Mouse (Mus musculus): ENCODE results near the gene Slc22a21. TPM values are rescaled to one million over a fixed set of nuclear protein-coding genes. Genes with fewer than 3 reads are reported as not detected.
"Not testable (repeated sequence)": the region's sequence is repeated elsewhere in the genome, so short reads cannot be mapped to it uniquely, and the experiment has no call there.

Gene Slc22a21
- polyA plus RNA-seq, 1 experiment from 2014 or later, result 2.6 TPM

- H3K27me3 ChIP-seq (ENCODE audit: control insufficient read depth, insufficient read depth, low read length); H3K9me3 ChIP-seq (ENCODE audit: control insufficient read depth, low read length); H3K4me2 ChIP-seq (ENCODE audit: low read depth, severe bottlenecking); H3K36me3 ChIP-seq (ENCODE audit: control insufficient read depth, insufficient read depth, low read length); H3K9ac ChIP-seq (ENCODE audit: low read length); H3K27ac ChIP-seq (replicated peaks; ENCODE audit: low read depth, low read length); H3K4me3 ChIP-seq (ENCODE audit: low read depth, low read length); H3K4me1 ChIP-seq (ENCODE audit: control insufficient read depth, insufficient read depth, low read length); DNase-seq (ENCODE audit: low spot score); ATAC-seq (ENCODE audit: insufficient number of reproducible peaks, low FRiP score, low TSS enrichment, low read depth): not testable (repeated sequence)
- no CpG with 5 or more reads among the region's 3 CpGs for WGBS
Measured at GRCm38 (mm10) chr11:53950133-53950532, 30.0 kb downstream of the Slc22a21 start.

- H3K9me3 ChIP-seq (ENCODE audit: control insufficient read depth, low read length); H3K4me3 ChIP-seq (ENCODE audit: low read depth, low read length); H3K27me3 ChIP-seq (ENCODE audit: control insufficient read depth, insufficient read depth, low read length); H3K9ac ChIP-seq (ENCODE audit: low read length); H3K36me3 ChIP-seq (ENCODE audit: control insufficient read depth, insufficient read depth, low read length); ATAC-seq (ENCODE audit: insufficient number of reproducible peaks, low FRiP score, low TSS enrichment, low read depth); H3K27ac ChIP-seq (replicated peaks; ENCODE audit: low read depth, low read length); H3K4me1 ChIP-seq (ENCODE audit: control insufficient read depth, insufficient read depth, low read length); H3K4me2 ChIP-seq (ENCODE audit: low read depth, severe bottlenecking); DNase-seq (ENCODE audit: low spot score): not testable (repeated sequence)
- WGBS, result 79% methylated on average over 4 of the region's 4 CpGs
Measured at GRCm38 (mm10) chr11:53931944-53932318, 48.2 kb downstream of the Slc22a21 start.

GRCm38 (mm10) chr11:53931091-53931943, 48.8 kb downstream of the Slc22a21 start:
- H3K9me3 ChIP-seq (ENCODE audit: control insufficient read depth, low read length), result no peaks in the 10 kb centered on the region
- no peaks in the 10 kb centered on the region for H3K4me1 ChIP-seq (ENCODE audit: control insufficient read depth, insufficient read depth, low read length)
- H3K9ac ChIP-seq (ENCODE audit: low read length), result no peak overlapping the region
- no peak for ATAC-seq (ENCODE audit: insufficient number of reproducible peaks, low FRiP score, low TSS enrichment, low read depth)
- 34% methylated on average over 17 of the region's 17 CpGs for WGBS
- no peak overlapping the region for H3K27ac ChIP-seq (replicated peaks; ENCODE audit: low read depth, low read length)
- H3K36me3 ChIP-seq (ENCODE audit: control insufficient read depth, insufficient read depth, low read length), result no peaks in the 10 kb centered on the region
- peak; percentile 72 for DNase-seq (ENCODE audit: low spot score)
- no peaks in the 10 kb centered on the region for H3K27me3 ChIP-seq (ENCODE audit: control insufficient read depth, insufficient read depth, low read length)
- H3K4me3 ChIP-seq (ENCODE audit: low read depth, low read length), result no peak overlapping the region
- H3K4me2 ChIP-seq (ENCODE audit: low read depth, severe bottlenecking), result no peak overlapping the region

DNA sequence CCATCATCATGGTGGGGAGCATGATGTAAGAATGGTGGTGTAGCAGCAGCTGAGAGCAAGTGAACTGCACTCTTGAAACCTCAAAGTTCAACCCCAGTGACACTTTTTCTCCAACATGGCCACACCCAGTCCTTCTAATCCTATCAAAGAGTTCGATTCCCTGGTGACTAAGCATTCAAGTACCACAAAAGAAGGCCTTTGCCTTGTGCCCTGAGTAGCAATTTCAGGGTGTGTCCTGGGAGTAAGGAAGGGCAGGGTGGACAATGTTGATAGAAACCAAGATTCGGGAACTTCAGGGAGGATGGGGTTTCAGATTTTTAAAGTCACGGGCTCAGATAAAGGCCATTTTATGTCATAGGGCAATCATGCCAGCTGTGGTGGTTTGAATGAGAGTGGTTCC, 50.4 kb downstream of the Slc22a21 start:
- H3K9me3 ChIP-seq (ENCODE audit: control insufficient read depth, low read length), result no peaks in the 10 kb centered on the region
- no peaks in the 10 kb centered on the region for H3K36me3 ChIP-seq (ENCODE audit: control insufficient read depth, insufficient read depth, low read length)
- H3K27me3 ChIP-seq (ENCODE audit: control insufficient read depth, insufficient read depth, low read length), result no peaks in the 10 kb centered on the region
- H3K4me1 ChIP-seq (ENCODE audit: control insufficient read depth, insufficient read depth, low read length), result no peaks in the 10 kb centered on the region
- ATAC-seq (ENCODE audit: insufficient number of reproducible peaks, low FRiP score, low TSS enrichment, low read depth), result no peak
- no peak overlapping the region for H3K4me3 ChIP-seq (ENCODE audit: low read depth, low read length)
- no peak overlapping the region for H3K9ac ChIP-seq (ENCODE audit: low read length)
- no peak overlapping the region for H3K27ac ChIP-seq (replicated peaks; ENCODE audit: low read depth, low read length)
- DNase-seq (ENCODE audit: low spot score), result no peak
- no peak overlapping the region for H3K4me2 ChIP-seq (ENCODE audit: low read depth, severe bottlenecking)
- WGBS, result 81% methylated on average over 3 of the region's 3 CpGs

GRCm38 (mm10) chr11:53928585-53928984, 51.5 kb downstream of the Slc22a21 start:
- Histone ChIP-seq H3K4me1 (ENCODE audit: control insufficient read depth, insufficient read depth, low read length) (no peaks in the 10 kb centered on the region), H3K27ac (replicated peaks; ENCODE audit: low read depth, low read length) (no peak overlapping the region), H3K27me3 (ENCODE audit: control insufficient read depth, insufficient read depth, low read length) (no peaks in the 10 kb centered on the region)

DNA sequence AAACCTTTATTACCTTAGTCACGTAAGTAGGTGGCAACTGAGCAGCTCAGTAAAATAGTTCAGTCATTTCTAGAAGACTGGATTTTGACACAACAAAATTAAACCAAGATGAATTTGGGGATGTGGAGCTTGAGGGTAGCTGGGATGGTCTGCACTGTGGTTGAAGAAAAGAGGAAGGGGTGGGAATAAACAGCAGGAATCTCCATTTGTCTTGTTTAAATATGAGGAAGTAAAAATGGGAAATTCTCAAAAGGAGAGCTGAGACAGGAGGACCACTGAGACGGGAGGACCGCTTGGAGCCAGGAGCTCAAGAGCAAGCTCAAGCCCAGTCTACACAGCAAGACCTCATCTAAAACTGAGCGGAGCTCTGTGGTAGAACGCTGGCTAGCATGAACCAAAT, 53.8 kb downstream of the Slc22a21 start:
- no peak overlapping the region for H3K9ac ChIP-seq (ENCODE audit: low read length)
- no peak overlapping the region for H3K4me2 ChIP-seq (ENCODE audit: low read depth, severe bottlenecking)
- 87% methylated on average over 5 of the region's 5 CpGs for WGBS
- H3K4me3 ChIP-seq (ENCODE audit: low read depth, low read length), result no peak overlapping the region
- H3K27me3 ChIP-seq (ENCODE audit: control insufficient read depth, insufficient read depth, low read length), result no peaks in the 10 kb centered on the region
- no peak overlapping the region for H3K27ac ChIP-seq (replicated peaks; ENCODE audit: low read depth, low read length)
- DNase-seq (ENCODE audit: low spot score) (no peak), ATAC-seq (ENCODE audit: insufficient number of reproducible peaks, low FRiP score, low TSS enrichment, low read depth) (no peak)
- no peaks in the 10 kb centered on the region for H3K9me3 ChIP-seq (ENCODE audit: control insufficient read depth, low read length)
- no peaks in the 10 kb centered on the region for H3K36me3 ChIP-seq (ENCODE audit: control insufficient read depth, insufficient read depth, low read length)
- H3K4me1 ChIP-seq (ENCODE audit: control insufficient read depth, insufficient read depth, low read length), result no peaks in the 10 kb centered on the region

More at GRCm38 (mm10) chr11:53928585-53928984, 51.5 kb downstream of the Slc22a21 start:
- Histone ChIP-seq H3K9ac (ENCODE audit: low read length) (no peak overlapping the region), H3K4me3 (ENCODE audit: low read depth, low read length) (no peak overlapping the region), H3K9me3 (ENCODE audit: control insufficient read depth, low read length) (no peaks in the 10 kb centered on the region), H3K36me3 (ENCODE audit: control insufficient read depth, insufficient read depth, low read length) (no peaks in the 10 kb centered on the region), H3K4me2 (ENCODE audit: low read depth, severe bottlenecking) (no peak overlapping the region)
- DNase-seq (ENCODE audit: low spot score) (no peak), ATAC-seq (ENCODE audit: insufficient number of reproducible peaks, low FRiP score, low TSS enrichment, low read depth) (no peak)
- 82% methylated on average over 3 of the region's 3 CpGs for WGBS

DNA sequence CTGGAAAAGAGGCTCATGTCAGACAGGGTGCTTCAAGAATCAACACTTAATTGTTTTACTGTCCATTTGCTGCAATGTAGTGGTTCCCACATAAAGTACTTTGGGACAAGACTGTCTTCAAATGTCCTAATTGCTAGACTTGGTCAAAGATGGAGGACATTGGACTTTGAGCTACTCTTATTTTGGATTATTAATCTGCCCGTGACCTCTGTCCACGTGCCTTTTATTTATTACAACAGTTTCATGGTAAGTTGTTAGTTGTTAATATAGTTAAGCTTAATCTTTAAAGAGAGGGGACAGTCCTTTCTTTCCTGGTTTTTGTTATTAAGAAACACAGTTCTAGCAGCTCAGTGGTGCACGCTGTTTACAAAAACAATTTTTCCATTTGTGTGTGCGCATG, 61.3 kb downstream of the Slc22a21 start:
- WGBS, result 91% methylated on average over 4 of the region's 4 CpGs
- no peaks in the 10 kb centered on the region for H3K27me3 ChIP-seq (ENCODE audit: control insufficient read depth, insufficient read depth, low read length)
- DNase-seq (ENCODE audit: low spot score), result no peak
- H3K9me3 ChIP-seq (ENCODE audit: control insufficient read depth, low read length), result no peaks in the 10 kb centered on the region
- no peak overlapping the region for H3K9ac ChIP-seq (ENCODE audit: low read length)
- no peak overlapping the region for H3K4me3 ChIP-seq (ENCODE audit: low read depth, low read length)
- no peak for ATAC-seq (ENCODE audit: insufficient number of reproducible peaks, low FRiP score, low TSS enrichment, low read depth)
- no peaks in the 10 kb centered on the region for H3K36me3 ChIP-seq (ENCODE audit: control insufficient read depth, insufficient read depth, low read length)
- no peak overlapping the region for H3K4me2 ChIP-seq (ENCODE audit: low read depth, severe bottlenecking)
- no peaks in the 10 kb centered on the region for H3K4me1 ChIP-seq (ENCODE audit: control insufficient read depth, insufficient read depth, low read length)
- H3K27ac ChIP-seq (replicated peaks; ENCODE audit: low read depth, low read length), result no peak overlapping the region

- Histone ChIP-seq H3K27me3 (ENCODE audit: control insufficient read depth, insufficient read depth, low read length) (no peaks in the 10 kb centered on the region), H3K4me1 (ENCODE audit: control insufficient read depth, insufficient read depth, low read length) (no peaks in the 10 kb centered on the region), H3K4me3 (ENCODE audit: low read depth, low read length) (no peak overlapping the region), H3K9ac (ENCODE audit: low read length) (no peak overlapping the region), H3K27ac (replicated peaks; ENCODE audit: low read depth, low read length) (no peak overlapping the region), H3K36me3 (ENCODE audit: control insufficient read depth, insufficient read depth, low read length) (no peaks in the 10 kb centered on the region), H3K4me2 (ENCODE audit: low read depth, severe bottlenecking) (no peak overlapping the region), H3K9me3 (ENCODE audit: control insufficient read depth, low read length) (no peaks in the 10 kb centered on the region)
- DNase-seq (ENCODE audit: low spot score) (no peak), ATAC-seq (ENCODE audit: insufficient number of reproducible peaks, low FRiP score, low TSS enrichment, low read depth) (no peak)
- 76% methylated on average over 4 of the region's 4 CpGs for WGBS
Measured at GRCm38 (mm10) chr11:53911011-53911410, 69.1 kb downstream of the Slc22a21 start.

GRCm38 (mm10) chr11:53908686-53909085, 71.4 kb downstream of the Slc22a21 start:
- no peak overlapping the region for H3K4me2 ChIP-seq (ENCODE audit: low read depth, severe bottlenecking)
- ATAC-seq (ENCODE audit: insufficient number of reproducible peaks, low FRiP score, low TSS enrichment, low read depth), result no peak
- no peaks in the 10 kb centered on the region for H3K9me3 ChIP-seq (ENCODE audit: control insufficient read depth, low read length)
- 90% methylated on average over 8 of the region's 8 CpGs for WGBS
- no peak overlapping the region for H3K4me3 ChIP-seq (ENCODE audit: low read depth, low read length)
- no peaks in the 10 kb centered on the region for H3K27me3 ChIP-seq (ENCODE audit: control insufficient read depth, insufficient read depth, low read length)
- no peaks in the 10 kb centered on the region for H3K4me1 ChIP-seq (ENCODE audit: control insufficient read depth, insufficient read depth, low read length)
- H3K36me3 ChIP-seq (ENCODE audit: control insufficient read depth, insufficient read depth, low read length), result no peaks in the 10 kb centered on the region
- no peak for DNase-seq (ENCODE audit: low spot score)
- no peak overlapping the region for H3K27ac ChIP-seq (replicated peaks; ENCODE audit: low read depth, low read length)
- H3K9ac ChIP-seq (ENCODE audit: low read length), result no peak overlapping the region

All from limb, embryonic 11.5 days (tissue).